Mouse (Mus musculus): ENCODE measurements around the gene Tmem108. TPM values are rescaled to one million over a fixed set of nuclear protein-coding genes. Genes with fewer than 3 reads are reported as not detected.

Gene Tmem108
- total RNA-seq, 2 experiments from 2014 or later: 40.7 to 46.1 TPM

- no peak for TF ChIP-seq CTCF (conservative IDR thresholded peaks at IDR 0.05)
- no peak overlapping the region; the same call in 1 of the 2 replicates for H3K27ac ChIP-seq
- H3K4me3 ChIP-seq: no peak overlapping the region
- no peak for DNase-seq (ENCODE audit: low spot score in 2 of 2)
Observed at GRCm38 (mm10) chr9:103536059-103536634, 225.5 kb downstream of the Tmem108 start.

DNA sequence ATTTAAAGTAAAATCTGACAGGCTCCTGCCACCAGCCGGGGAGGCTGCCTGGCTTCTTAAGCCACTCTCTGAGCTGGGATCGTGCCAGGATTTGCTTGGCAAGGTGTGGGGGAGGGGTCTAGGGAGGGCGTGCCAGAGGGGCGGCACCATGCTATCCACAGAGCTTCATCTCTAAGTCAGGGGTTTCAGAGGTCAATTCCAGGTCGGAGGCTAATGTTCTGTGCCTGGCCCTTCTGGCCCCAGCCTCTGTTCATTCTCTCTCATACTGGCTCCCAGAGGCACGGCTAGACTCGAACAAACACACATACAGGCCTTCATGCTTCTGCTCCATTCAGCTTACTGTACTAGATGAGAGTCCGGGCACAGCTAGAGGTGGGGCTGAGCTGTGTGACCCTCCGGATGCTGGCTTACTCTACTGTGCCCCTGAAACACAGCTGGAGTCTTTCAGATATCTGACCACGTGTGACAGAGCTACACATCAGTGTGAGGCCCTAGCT, 236.5 kb downstream of the Tmem108 start:
- no peak for TF ChIP-seq CTCF (conservative IDR thresholded peaks at IDR 0.05)
- peak overlapping the region; percentile 53; the same call in 1 of the 2 replicates for H3K27ac ChIP-seq
- H3K4me3 ChIP-seq: no peak overlapping the region
- no peak for DNase-seq (ENCODE audit: low spot score in 2 of 2)

DNA sequence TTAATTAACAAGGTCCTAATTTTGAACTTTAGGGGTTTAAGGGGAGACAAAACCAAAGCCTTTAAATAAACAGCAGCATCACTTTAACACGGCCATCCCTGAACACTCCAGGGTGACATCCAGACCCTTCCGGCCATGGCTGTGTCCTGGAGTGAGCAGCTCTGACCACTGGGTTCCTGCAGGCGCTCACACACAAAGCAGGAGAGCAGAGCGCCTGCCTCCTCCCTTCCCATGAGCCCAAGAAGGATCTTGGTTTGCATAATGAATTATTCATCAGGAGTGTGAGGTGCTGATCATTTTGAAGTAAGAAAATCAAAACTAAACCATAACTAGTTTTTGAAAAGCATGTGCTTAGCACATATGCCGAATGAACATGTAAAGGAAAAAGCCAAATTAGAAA, 237.0 kb downstream of the Tmem108 start:
- Histone ChIP-seq H3K4me3 (no peak overlapping the region), H3K27ac (peak overlapping the region; percentile 68)
- DNase-seq (ENCODE audit: low spot score in 2 of 2): no peak
- TF ChIP-seq CTCF (conservative IDR thresholded peaks at IDR 0.05): 0 out of 2 replicates have a peak, but pooled peaks have one; percentile 11

- no peak for TF ChIP-seq CTCF (conservative IDR thresholded peaks at IDR 0.05)
- Histone ChIP-seq H3K4me3 (no peak overlapping the region), H3K27ac (peak overlapping the region; percentile 68; the same call in 1 of the 2 replicates)
- DNase-seq (ENCODE audit: low spot score in 2 of 2): peak in 1 of 2 experiments; percentile 29
Observed at GRCm38 (mm10) chr9:103523742-103524403, 237.8 kb downstream of the Tmem108 start.

- no peak for DNase-seq (ENCODE audit: low spot score in 2 of 2)
- Histone ChIP-seq H3K27ac (no peak overlapping the region), H3K4me3 (no peak overlapping the region)
- no peak for TF ChIP-seq CTCF (conservative IDR thresholded peaks at IDR 0.05)
Observed at GRCm38 (mm10) chr9:103523008-103523407, 238.6 kb downstream of the Tmem108 start.

DNA sequence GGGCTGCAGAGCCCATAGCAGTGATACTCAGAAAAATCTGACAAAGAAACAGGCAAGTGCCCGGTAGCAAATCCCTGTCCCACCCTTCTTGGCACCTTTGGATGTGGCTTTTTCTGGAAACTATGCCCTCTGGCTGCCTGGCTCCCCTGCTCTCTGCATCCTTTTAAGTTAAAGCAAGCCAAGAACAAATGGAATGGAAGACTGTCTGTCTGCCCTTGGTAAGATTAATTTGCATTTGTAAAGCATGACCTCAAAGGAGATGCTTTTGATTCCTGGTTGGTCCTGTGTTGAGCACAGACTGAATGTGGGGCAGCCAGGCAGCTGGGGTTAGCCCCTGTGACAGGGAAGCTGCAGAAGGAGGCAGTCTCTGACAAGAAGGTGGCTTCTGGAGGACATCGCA, 247.8 kb downstream of the Tmem108 start:
- Histone ChIP-seq H3K27ac (no peak overlapping the region), H3K4me3 (no peak overlapping the region)
- no peak for DNase-seq (ENCODE audit: low spot score in 2 of 2)
- TF ChIP-seq CTCF (conservative IDR thresholded peaks at IDR 0.05): no peak

DNA sequence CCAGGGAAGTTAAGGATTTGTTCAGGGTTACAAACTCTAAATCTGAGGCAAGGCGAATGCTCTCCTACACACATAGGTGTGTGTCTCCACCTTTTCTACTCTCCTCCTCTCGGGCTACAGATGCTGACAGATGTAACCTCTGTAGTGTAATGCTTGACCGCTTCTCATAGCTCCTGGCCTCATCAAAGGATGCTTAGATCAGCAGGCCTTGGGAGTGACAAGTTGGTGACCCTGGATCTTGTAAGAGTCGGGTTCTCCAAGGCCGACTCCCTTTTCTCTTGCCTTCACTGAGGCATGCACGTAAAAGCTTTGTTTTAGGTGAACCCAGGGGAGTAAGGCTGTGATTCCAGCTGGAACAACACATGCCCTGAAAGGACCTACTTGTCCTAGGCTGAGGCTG, 249.4 kb downstream of the Tmem108 start:
- no peak overlapping the region for H3K4me3 ChIP-seq
- no peak overlapping the region for H3K27ac ChIP-seq
- DNase-seq (ENCODE audit: low spot score in 2 of 2): no peak
- no peak for TF ChIP-seq CTCF (conservative IDR thresholded peaks at IDR 0.05)

DNA sequence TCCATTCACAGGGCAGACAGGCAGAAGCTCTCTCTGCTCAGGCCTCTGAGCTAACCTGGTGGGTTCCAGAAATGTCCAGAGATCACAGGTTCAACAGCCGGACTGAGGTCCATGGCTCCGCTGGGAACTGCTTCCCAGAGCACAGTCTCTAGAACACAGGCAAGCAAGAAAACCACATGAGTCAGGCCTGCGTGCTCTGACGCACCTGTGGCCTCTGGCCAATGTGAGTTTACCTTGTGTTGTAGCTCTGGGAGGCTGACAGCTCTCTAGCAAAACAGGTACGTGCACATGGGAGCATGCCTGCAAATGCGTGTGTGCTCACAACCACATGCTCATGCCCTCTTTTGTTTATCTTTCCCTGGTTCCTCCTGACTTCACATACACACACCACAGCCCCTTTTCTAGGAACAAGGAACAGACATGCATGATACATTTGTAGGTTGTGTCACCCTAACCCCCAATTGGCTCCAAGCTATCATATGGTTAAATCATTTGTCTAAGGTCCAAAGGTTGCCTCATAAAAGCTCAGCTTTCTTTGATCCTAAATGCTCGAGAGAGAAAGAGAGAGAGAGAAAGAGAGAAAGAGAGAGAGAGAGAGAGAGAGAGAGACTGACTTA, 254.6 kb downstream of the Tmem108 start:
- TF ChIP-seq CTCF (conservative IDR thresholded peaks at IDR 0.05): no peak
- Histone ChIP-seq H3K27ac (no peak overlapping the region), H3K4me3 (no peak overlapping the region)
- DNase-seq (ENCODE audit: low spot score in 2 of 2): no peak

DNA sequence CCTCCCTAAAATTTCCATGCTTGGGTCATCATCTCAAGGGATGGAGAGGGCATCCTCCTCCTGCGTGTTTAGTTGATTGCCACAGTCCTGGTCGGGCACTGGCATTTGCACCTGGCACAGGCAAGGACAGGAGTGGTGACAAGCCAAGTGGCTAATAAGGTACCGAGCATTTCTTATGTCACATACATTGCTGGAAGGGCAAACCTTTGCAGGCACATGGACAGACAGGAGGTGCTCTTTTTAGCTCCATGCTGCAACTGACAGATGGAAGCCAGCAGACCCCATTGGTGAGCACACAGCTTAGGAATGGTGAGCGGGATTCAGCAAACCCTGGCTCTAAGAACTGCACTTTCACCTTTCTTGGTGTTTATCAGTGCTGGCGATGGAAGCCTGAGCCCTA, 256.6 kb downstream of the Tmem108 start:
- no peak overlapping the region for H3K4me3 ChIP-seq
- H3K27ac ChIP-seq: 0 out of 2 replicates have a peak overlapping the region, but pooled peaks have one; percentile 8
- TF ChIP-seq CTCF (conservative IDR thresholded peaks at IDR 0.05): no peak
- DNase-seq (ENCODE audit: low spot score in 2 of 2): no peak

DNA sequence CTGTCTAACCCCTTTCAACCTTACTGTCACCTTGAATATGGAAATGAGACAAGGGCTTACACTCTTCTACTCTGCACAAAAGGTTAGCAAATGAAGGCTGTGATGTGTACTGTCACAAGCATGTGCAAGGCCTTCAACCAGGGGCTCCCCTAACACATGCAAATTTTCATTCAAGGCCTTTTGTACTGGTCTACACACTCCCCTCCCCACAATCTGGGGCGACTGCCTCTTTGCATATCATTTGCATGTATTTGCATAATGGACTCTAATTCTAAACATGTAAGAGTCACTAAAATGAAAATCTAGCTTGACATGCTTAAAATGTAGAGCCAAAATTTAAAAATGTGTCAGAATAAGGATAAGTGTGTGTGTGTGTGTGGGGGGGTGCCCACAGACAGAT, 257.0 kb downstream of the Tmem108 start:
- no peak for DNase-seq (ENCODE audit: low spot score in 2 of 2)
- no peak for TF ChIP-seq CTCF (conservative IDR thresholded peaks at IDR 0.05)
- Histone ChIP-seq H3K4me3 (no peak overlapping the region), H3K27ac (no peak overlapping the region)

DNA sequence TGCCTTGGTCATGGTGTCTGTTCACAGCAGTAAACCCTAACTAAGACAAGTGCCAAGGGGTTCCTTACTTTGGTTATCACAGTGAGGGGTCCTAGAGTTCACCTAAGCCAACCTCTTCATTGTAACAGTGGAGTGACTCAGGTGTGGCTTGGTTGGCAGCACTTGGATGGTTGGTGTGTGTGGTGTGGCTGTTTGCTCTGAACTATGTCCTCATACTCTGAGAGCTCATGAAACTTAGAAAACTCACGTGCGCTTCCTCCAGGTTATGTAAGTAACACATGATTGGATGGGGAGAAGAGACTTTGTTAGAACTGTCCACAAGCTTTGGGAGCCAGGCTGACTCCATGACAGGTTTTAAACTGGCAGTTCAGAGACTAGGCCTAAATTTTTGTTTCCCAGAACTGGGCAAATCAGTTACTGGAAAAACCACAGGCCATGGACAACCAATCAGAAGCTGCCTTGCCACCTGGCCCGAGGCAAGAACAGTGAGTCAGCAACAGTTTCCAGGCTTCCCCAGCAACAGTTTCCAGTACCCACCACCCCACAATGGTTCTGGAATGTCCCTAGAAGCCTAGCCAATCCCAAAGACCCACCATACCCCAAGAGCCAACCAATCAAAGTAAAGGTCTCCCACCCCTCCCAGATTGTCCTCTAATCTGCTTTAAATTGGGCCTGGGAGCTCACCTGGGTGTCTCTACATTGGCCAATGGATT, 257.9 kb downstream of the Tmem108 start:
- H3K4me3 ChIP-seq: no peak overlapping the region
- TF ChIP-seq CTCF (conservative IDR thresholded peaks at IDR 0.05): no peak
- no peak for DNase-seq (ENCODE audit: low spot score in 2 of 2)
- no peak overlapping the region for H3K27ac ChIP-seq

- Histone ChIP-seq H3K4me3 (no peak overlapping the region), H3K27ac (peak overlapping the region; percentile 49; the same call in 1 of the 2 replicates)
- no peak for TF ChIP-seq CTCF (conservative IDR thresholded peaks at IDR 0.05)
- DNase-seq (ENCODE audit: low spot score in 2 of 2): no peak
Observed at GRCm38 (mm10) chr9:103502655-103503054, 259.0 kb downstream of the Tmem108 start.

All from layer of hippocampus, adult 2 months (tissue).